Mouse (Mus musculus) adrenal gland, postnatal 14 days (tissue): Measurements from ENCODE around the gene Zfp763. TPM values are rescaled to one million over a fixed set of nuclear protein-coding genes. Genes with fewer than 3 reads are reported as not detected.
"Not testable (repeated sequence)": the region's sequence is repeated elsewhere in the genome, so short reads cannot be mapped to it uniquely, and the experiment has no call there.

ENCODE experiments used
- DNase-seq: peaks from one replicate; pipeline ENCODE4 v3.0.0; 2021; ENCODE audit warnings: mixed read lengths
- long read RNA-seq, 2 experiments: library from polyadenylated mRNA; stranded (forward); transcript quantifications; one replicate each; pipeline ENCODE4 v2.0.0; 2021
- total RNA-seq: library from RNA; stranded (reverse); gene quantifications from 2 replicates; pipeline ENCODE4 v1.2.3, GENCODE M21; 2021

The Zfp763 gene
- total RNA-seq: 6.3 and 8.5 TPM in 2 replicates
- long read RNA-seq, experiment 1, transcript Zfp763-201 (4 exons, 3,407 nt): major isoform, 6 of 7 reads
- long read RNA-seq, experiment 1, partial matches to known transcripts: 0 of 7 reads
- long read RNA-seq, experiment 1, other reads (novel, unspliced or antisense): 1 of 7 reads
- long read RNA-seq, experiment 2, transcript Zfp763-201 (4 exons, 3,407 nt): major isoform, 5 of 5 reads
- long read RNA-seq, experiment 2, partial matches to known transcripts: 0 of 5 reads
- long read RNA-seq, experiment 2, other reads (novel, unspliced or antisense): 0 of 5 reads

DNA sequence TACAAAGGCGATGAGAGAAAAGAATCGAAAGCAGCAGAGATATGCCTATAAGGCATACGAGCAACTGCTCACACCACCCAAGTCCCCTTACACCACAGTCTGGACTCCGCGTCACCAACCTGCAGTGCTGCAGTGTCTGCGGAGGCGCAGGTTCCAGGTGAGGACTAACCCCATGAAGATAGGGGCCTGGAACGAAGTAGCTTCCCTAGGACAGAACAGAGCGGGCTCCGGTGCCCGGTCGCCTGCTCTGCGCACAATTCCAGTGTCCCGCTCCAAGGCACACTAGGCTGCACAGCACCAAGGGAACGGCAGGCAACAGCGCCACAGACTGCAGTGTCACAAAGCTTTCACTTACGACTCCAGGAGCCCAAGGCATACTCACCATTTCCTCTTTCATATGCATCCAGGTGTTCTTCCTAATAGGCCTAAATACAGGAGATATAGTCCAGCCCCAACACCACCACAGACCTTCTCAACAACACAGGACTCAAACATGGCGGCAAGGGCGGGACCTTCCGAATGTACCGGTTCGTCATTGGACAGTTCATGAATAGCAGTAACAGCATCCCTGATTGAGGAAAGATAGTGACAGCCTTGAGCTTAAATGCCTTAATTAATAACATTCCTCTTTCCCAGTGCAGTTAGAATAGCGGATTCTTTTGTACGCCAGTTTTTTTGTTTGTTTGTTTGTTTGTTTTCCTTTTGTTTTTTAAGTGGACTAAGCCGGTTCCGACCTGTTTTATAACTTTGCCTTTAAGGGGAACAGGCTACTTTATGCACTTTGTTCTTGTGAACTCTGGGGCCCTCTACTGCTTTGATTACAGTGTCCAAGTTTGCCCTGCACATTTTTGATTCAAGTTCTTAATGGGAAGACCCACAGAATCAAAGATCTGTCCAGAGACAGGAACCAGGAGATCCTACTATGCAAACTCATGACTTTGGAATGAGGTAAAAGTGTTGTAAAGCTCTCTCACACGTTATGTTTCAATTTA, at the start of gene Zfp763:
TSS of gene Zfp763 (minus strand) at position 503 of the 992 bp plus-strand sequence.
- DNase-seq: peak; percentile 88

DNA sequence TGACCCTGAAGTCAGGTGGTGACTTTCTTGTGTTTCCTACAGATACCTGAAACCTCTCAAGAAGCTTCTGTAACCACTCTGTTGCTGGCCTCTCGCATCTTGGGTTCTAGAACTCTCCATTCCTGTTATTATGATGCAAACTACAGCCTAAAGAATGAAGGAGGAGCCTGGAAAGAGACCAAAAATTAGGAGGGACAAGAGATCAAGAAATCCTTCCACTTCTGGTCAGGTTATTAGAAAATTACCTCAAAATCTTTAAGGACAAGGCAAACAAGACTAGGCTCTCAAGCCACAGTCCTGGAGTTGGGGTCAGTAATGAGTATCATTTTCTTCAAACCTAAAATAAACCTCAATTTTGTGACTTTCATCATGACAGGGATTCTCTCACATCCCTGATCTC, 34.8 kb upstream of the Zfp763 start, which contains the start of gene 4921501E09Rik:
TSS of gene 4921501E09Rik (minus strand) at position 101 of the 400 bp plus-strand sequence.
- DNase-seq: no peak

DNA sequence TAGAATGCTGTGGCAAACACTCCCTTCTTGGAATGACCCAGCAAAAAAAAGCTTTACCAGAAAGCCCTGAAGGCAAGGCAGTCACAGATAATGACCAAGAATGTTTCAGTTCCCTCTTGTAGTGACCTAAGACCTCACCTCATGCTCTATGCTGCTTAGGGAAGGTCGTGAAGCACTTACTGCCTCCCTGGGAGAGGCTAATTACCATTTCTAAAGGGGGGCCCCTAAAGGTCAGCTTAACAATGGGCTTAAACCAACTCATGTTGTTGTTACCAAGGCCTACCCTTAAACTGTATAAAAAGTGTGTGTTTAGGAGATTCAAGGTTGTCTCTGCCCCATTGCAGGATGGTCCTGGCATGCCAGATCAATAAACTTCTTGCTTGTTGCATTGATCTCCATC, 29.8 kb upstream of the Zfp763 start:
- DNase-seq: no peak

DNA sequence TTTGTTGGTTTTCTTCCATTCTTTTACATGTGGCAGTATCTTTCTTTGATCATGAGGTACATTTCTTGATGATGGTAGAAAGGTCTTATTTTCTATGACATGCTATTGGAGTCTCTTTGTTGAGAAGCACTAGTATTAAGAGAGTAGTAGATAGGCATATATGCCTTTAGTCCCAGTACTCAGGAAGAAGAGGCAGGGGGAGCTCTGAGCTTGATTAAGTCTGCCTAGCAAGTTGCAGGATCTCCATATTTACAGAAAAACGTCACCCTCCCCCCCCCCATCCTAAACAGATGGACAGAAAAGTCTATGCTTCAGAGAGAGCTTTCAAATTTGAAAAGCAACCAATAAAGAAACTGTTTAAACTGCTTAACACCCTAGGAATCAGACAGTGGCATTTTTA, 25.6 kb upstream of the Zfp763 start:
- DNase-seq: no peak

DNA sequence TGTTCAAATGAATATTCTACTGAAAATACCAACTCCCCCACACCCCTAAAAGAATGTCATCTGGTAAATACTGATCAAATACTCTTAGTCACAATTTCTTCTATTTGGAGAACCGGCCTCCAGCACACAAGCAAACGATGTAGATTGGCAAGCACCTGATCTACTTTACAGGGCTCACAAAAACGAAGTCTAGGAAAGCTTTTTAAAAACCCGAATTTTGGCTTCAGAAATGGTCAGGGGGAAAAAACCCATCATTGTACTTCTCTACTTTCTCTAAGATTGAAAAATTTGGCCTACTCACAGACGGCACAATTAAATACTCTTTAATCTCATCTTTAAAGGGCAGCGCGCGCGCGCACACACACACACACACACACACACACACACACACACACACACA, 826 bp downstream of the Zfp763 start:
- no peak for DNase-seq

DNA sequence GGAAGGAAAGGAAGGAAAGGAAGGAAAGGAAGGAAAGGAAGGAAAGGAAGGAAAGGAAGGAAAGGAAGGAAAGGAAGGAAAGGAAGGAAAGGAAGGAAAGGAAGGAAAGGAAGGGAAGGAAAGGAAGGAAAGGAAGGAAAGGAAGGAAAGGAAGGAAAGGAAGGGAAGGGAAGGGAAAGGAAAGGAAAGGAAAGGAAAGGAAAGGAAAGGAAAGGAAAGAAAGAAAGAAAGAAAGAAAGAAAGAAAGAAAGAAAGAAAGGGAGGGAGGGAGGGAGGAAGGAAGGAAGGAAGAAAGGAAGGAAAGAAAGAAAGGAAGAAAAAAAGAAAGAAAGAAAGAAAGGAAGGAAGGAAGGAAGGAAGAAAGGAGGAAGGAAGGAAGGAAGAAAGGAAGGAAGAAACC, 12.8 kb downstream of the Zfp763 start:
- not testable (repeated sequence) for DNase-seq

DNA sequence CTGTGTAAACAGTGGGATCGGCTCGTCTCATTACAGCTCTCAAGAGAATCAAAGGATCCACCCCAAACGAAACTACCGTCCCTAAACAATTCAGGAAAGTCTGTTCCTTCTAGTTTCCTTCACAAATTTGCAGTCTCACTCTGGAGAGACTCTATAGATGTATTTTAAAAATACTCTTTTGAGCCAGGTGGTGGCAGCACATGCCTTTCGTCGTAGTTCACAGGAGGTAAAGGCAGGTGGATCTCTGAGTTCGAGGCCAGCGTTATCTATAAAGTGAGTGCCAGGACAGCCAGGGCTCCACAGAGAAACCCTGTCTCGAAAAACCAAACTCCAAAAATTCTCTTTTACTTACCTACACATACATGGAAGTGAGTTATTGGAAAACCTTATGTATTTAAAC, 24.9 kb downstream of the Zfp763 start:
- DNase-seq: peak; percentile 32

DNA sequence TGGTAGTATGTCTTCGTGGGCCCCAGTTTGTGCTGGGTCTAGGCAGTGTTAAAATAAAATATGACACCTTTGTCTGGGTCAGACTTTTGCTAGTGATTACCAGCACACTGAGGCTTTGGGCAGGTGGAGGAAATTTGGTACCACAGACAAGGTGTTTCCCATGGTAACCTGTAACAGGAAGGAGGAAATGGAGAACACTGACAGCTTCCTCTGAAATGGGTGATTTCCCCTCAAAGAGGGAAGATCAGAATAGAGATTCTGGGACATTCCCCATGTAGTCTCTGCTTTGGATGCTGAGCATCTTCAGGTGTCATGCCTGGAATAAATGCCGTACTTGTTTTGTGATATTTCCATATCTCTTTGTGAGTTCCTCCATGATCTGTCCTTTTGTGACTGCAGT, 34.7 kb downstream of the Zfp763 start:
- DNase-seq: no peak

DNA sequence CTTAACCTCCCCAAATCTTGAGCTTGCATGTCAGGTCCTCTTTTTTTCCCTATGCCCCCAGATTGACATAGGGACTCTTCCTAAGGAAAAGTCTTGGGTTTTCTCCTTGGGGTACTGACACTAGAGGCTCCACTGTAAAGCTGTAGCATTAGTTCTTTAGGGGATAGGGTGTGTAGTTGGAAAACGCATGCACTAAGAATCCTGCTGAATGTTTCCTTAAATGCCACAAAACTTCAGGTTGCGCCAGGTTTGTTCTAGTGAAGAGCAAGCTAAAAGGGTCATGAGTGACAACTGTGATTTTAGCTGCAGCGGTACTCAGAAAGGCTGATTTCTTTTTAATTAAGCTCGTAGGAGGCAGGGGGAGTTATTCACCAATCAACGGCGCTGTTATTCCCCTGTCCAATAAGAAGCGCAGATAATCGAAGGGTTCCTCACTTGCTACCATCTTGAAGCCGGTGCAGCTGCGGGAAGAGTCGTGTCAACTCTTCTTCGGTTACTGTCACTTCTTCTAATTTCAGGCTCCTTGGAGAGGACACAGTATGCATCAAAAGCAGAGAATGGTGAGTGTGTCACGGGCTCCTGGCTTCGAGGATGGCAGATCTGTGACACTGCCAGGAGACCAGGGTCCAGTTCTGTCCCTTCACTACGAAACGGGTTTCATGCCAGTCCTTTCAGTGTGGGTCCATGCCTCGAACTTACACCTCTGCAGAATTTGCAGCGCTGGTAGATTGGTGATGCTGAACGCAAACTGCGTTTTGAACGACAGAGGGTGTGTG, 40.3 kb downstream of the Zfp763 start, which contains the start of gene Zfp952:
TSS of gene Zfp952 (plus strand) at position 431 of the 776 bp plus-strand sequence.
- peak; percentile 91 for DNase-seq

DNA sequence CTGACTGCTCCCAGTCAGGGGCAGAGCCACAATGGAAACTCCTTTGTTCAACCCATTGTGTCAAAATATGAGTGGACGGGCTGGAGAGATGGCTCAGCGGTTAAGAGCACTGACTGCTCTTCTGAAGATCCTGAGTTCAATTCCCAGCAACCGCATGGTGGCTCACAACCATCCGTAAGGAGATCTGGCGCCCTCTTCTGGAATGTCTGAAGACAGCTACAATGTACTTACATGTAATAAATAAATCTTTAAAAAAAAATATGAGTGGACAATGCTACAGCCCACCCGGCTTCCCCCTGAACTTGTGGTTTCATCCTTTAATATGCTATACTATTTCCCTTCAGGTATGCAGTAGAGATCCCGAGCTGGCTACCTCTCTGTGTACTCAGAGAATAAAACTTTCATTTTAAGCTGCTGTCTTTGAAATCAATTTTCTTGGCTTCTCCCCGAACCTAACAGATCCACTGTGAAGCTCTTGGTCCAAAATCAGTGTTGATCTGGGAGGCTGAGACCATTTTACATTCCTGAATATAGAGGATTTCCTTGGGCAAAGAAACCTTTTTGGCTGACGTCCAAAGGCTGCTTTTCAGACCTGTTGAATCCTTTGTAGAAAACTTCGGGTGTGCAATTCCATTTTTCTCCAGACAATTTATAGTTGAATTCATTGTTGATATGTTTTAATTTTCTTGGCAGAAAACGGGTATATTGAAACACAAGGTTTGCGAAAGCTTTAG, 41.1 kb downstream of the Zfp763 start:
- DNase-seq: peak; percentile 62

DNA sequence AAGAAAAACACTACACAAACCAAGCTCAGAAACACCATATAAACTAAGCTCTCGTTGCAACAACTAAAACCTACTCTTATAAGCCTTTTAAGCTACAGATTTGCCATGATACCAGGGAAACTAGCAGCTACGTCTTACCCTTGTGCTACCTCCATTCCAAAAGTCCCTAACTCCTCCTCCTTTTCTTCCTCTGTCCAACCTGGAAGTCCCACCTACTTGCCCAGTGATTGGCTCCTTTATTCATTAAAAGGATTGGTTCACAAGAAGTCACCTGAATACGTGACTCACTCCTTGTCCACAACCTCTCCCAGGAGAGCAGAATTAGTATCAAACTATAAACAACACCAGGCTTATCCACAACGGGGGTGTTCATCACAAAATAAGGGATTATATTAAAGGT, 46.9 kb downstream of the Zfp763 start:
- no peak for DNase-seq

DNA sequence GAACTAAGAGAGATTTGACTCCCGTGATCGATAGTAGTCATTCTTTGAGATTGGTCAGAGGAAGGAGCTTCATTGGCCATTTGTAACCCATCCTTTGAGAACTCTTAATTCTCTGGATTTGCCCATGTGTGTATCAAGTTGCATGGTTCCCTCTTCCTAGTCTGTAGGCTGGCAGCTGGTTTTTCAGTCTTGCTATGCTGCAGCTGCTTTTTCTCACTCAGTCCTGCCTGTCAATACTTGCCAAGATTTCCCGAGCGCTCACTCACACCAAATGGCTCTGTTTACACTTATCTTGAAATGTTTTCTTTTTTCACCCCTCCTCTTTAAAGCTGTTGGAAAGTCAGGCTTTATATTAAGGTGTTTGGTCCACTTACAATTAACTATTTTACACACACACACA, 51.8 kb downstream of the Zfp763 start:
- DNase-seq: no peak

Other genes starting within 250 kb of the Zfp763 start
- 42.6 and 44.5 TPM in 2 replicates for gene Zfp871, start 245.1 kb downstream of the Zfp763 start, total RNA-seq
- gene Zfp811, start 223.5 kb downstream of the Zfp763 start, total RNA-seq: 0.44 and 0.75 TPM in 2 replicates
- 9.1 and 12.7 TPM in 2 replicates for gene Zfp799, start 203.1 kb downstream of the Zfp763 start, total RNA-seq
- 7.8 and 11.3 TPM in 2 replicates for gene Zfp870, start 141.8 kb downstream of the Zfp763 start, total RNA-seq
- gene Cyp4f14, start 116.1 kb downstream of the Zfp763 start, total RNA-seq: 2.0 and 10.2 TPM in 2 replicates
- gene Cyp4f13, start 86.0 kb downstream of the Zfp763 start, total RNA-seq: 46.2 and 51.9 TPM in 2 replicates
- gene Zfp472, start 67.6 kb downstream of the Zfp763 start, total RNA-seq: 3.7 and 4.4 TPM in 2 replicates
- gene Zfp952, start 40.3 kb downstream of the Zfp763 start, total RNA-seq: 8.5 and 10.0 TPM in 2 replicates
- not detected in 2 replicates for gene 4921501E09Rik, start 34.7 kb upstream of the Zfp763 start, total RNA-seq
- gene Zfp563, start 55.9 kb upstream of the Zfp763 start, total RNA-seq: 7.4 and 9.5 TPM in 2 replicates
- gene Morc2b, start 106.3 kb upstream of the Zfp763 start, total RNA-seq: not detected in 2 replicates
- gene Olfr55, start 135.0 kb upstream of the Zfp763 start, total RNA-seq: not detected in 2 replicates
- not detected in 2 replicates for gene Olfr239, start 157.9 kb upstream of the Zfp763 start, total RNA-seq
- gene Olfr1564, start 188.3 kb upstream of the Zfp763 start, total RNA-seq: not detected in 2 replicates
- gene Zfp955a, start 221.7 kb upstream of the Zfp763 start, total RNA-seq: 7.4 and 8.4 TPM in 2 replicates
- not detected in 2 replicates for gene Olfr63, start 231.3 kb upstream of the Zfp763 start, total RNA-seq